Mouse (Mus musculus): ENCODE data around the gene Kpna2.
A peak's percentile ranks its signal among the peaks of the same experiment; 100 is the strongest.
"Not testable (repeated sequence)": the region's sequence is repeated elsewhere in the genome, so short reads cannot be mapped to it uniquely, and the experiment has no call there.

The Kpna2 gene

GRCm38 (mm10) chr11:107018606-107019005, 19.3 kb upstream of the Kpna2 start:
- DNase-seq (ENCODE audit: low read depth, low spot score): peak; percentile 42

GRCm38 (mm10) chr11:107017339-107017886, 18.1 kb upstream of the Kpna2 start:
- DNase-seq (ENCODE audit: low read depth, low spot score): no peak

- no peak for DNase-seq (ENCODE audit: low read depth, low spot score)
Observed at GRCm38 (mm10) chr11:107016893-107017292, 17.6 kb upstream of the Kpna2 start.

GRCm38 (mm10) chr11:107015535-107016187, 16.3 kb upstream of the Kpna2 start:
- not testable (repeated sequence) for DNase-seq (ENCODE audit: low read depth, low spot score)

- DNase-seq (ENCODE audit: low read depth, low spot score): peak; percentile 65
Observed at GRCm38 (mm10) chr11:107014597-107015309, 15.4 kb upstream of the Kpna2 start.

GRCm38 (mm10) chr11:107014020-107014585, 14.8 kb upstream of the Kpna2 start:
- DNase-seq (ENCODE audit: low read depth, low spot score): peak; percentile 45

DNA sequence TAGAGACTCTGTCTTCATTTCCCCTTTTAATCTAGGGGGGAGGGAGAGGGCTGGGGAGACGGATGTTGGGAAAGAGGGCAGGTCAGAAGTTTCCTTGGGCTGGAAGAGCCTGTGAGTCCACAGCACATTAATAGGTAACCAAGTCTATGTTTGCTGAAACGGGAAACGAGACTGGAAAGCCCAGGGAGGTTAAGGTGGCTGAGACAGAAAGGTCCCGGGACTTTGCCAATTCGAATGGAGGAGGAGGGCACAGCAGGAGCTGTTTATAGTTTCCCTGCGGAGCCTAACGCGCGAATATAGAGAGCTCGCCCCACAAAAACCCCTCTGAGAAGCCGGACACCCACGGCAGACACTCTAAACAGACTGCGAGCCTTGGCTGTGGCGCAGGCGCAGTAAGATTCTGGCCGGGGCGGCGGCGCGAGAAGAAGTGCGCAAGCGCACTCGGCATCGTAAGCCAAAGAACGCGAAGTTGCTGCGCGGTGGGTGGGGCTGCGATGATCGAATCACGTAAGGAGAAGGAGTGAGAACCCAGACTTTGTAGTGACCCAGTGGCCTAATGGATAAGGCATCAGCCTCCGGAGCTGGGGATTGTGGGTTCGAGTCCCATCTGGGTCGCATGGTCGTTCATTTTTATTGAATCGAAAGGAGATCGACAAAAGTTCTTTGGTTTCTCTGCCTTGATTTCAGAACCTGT, 13.1 kb upstream of the Kpna2 start:
- peak; percentile 97 for DNase-seq (ENCODE audit: low read depth, low spot score)

GRCm38 (mm10) chr11:107011669-107012323, 12.5 kb upstream of the Kpna2 start:
- DNase-seq (ENCODE audit: low read depth, low spot score): no peak

- no peak for DNase-seq (ENCODE audit: low read depth, low spot score)
Observed at GRCm38 (mm10) chr11:107011171-107011570, 11.8 kb upstream of the Kpna2 start.

- no peak for DNase-seq (ENCODE audit: low read depth, low spot score)
Observed at GRCm38 (mm10) chr11:107010447-107010846, 11.1 kb upstream of the Kpna2 start.

- DNase-seq (ENCODE audit: low read depth, low spot score): no peak
Observed at GRCm38 (mm10) chr11:107005538-107005937, 6.2 kb upstream of the Kpna2 start.

GRCm38 (mm10) chr11:107001760-107002675, 2.7 kb upstream of the Kpna2 start:
- no peak for DNase-seq (ENCODE audit: low read depth, low spot score)

- no peak for DNase-seq (ENCODE audit: low read depth, low spot score)
Observed at GRCm38 (mm10) chr11:106999949-107000513, 690 bp upstream of the Kpna2 start.

DNA sequence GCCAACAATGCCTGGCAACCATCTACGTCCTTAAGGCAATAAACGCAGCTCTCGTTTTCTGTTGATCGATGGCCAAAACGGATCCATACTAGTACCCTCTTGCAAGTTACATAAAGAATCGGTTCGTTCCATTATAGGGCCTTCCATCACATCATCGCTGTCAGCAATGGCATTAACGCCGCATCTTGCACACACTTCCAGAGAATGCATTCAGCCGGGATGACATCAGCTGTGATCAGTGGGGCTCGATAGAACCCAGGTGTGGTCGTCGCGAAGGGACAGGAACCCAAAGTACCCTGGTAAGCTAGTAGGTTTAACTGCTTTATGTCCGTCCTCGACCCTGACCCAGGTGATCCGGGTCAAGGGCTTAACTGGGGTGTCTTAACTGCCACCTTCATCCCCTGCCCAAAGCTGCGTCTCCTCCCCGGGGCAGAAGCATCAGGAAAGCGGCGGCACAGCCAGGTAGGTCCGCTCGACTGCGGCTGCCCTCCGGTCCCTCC, 640 bp downstream of the Kpna2 start:
- peak; percentile 39 for DNase-seq (ENCODE audit: low read depth, low spot score)

- no peak for DNase-seq (ENCODE audit: low read depth, low spot score)
Observed at GRCm38 (mm10) chr11:106997976-106998375, 1.4 kb downstream of the Kpna2 start.

- not testable (repeated sequence) for DNase-seq (ENCODE audit: low read depth, low spot score)
Observed at GRCm38 (mm10) chr11:106996492-106996891, 2.8 kb downstream of the Kpna2 start.

DNA sequence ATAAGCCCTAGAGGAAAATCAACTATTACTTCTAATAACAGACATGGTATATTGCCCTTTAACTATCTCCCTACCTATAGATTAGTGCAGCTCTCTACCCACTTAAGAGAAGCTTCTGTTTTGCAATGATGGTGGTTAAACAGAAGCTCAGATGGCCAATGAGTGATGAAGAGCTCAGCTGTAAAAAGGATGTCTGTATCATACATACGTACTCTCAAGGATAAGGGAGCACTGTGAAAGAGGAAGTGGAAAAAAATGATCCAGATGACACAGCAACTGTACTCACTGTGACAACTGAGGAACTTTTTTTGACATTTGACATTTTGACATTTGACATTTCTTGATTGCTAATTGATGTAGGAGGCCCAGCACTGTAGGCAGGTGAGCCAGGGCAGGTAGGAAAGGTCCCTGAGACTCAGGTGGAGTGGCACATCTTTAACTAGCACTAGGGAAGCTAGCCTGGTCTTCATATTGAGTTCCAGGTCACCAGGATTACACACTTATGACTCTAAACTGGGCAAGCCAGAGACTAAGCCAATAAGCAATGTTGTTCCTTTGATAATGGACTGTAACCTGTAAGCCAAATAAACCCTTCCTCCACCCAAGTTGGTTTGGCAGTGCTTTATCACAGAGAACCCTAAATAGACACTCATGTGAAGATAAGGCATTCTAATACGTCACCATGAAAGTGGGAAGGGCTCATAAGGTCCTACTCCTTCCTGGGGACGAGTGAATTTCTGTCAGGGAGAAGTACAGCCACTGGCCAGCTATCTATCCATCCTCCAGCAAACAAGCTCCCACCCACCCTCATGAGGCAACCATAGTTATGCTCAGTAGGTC, 4.9 kb downstream of the Kpna2 start:
- DNase-seq (ENCODE audit: low read depth, low spot score): peak; percentile 36

DNA sequence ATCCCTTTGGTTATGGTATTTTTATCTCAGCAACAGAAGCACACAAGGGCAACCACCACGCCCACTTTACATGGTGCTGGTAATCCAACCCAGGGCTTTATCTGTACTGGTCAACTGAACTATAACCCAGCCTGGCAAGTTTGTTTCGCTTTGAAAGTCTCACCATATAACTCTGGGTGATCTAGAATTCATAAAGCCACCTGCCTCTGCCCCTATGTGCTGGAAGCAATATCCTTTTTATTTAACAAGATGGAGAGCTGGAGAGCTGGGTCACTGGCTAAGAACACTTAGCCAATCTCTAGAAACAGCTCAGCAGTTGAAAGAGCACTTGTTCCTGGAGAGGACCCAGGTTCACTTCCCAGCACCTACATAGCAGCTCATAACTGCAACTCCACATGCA, 12.0 kb downstream of the Kpna2 start:
- DNase-seq (ENCODE audit: low read depth, low spot score): no peak
